Mouse (Mus musculus) liver, embryonic 15.5 days (tissue): ENCODE results near the gene Teddm2. TPM values are rescaled to one million over a fixed set of nuclear protein-coding genes. Genes with fewer than 3 reads are reported as not detected.

ENCODE experiments used
- ATAC-seq: fragments of 200-750 bp; cut with Nextera tagmentation; 2 replicates; pipeline ENCODE4 v1.8.0; 2017; ENCODE audit warnings: moderate number of reproducible peaks, mild to moderate bottlenecking, moderate library complexity; ENCODE audit not compliant: insufficient read depth
- H3K27ac ChIP-seq: fragments of 300-500 bp; sonication (generic); replicated peaks from 2 replicates; pipeline ENCODE4 v1.5.1; 2015; ENCODE audit warnings: mild to moderate bottlenecking, inconsistent platforms
- H3K27me3 ChIP-seq: fragments of 300-500 bp; sonication (generic); 2 replicates; pipeline ENCODE4 v1.6.1; 2015; ENCODE audit warnings: mild to moderate bottlenecking, inconsistent platforms
- H3K36me3 ChIP-seq: fragments of 300-500 bp; sonication (generic); replicated peaks from 2 replicates; pipeline ENCODE4 v1.6.1; 2015; ENCODE audit warnings: moderate library complexity, mild to moderate bottlenecking, inconsistent platforms
- H3K4me1 ChIP-seq: fragments of 300-500 bp; sonication (generic); replicated peaks from 2 replicates; pipeline ENCODE4 v1.6.1; 2015; ENCODE audit warnings: inconsistent platforms
- H3K4me2 ChIP-seq: fragments of 300-500 bp; sonication (generic); 2 replicates; pipeline ENCODE4 v1.6.1; 2015; ENCODE audit warnings: moderate library complexity, mild to moderate bottlenecking, inconsistent platforms
- H3K4me3 ChIP-seq: fragments of 300-500 bp; sonication (generic); replicated peaks from 2 replicates; pipeline ENCODE4 v1.5.1; 2015; ENCODE audit warnings: mild to moderate bottlenecking, inconsistent platforms
- H3K9ac ChIP-seq: fragments of 300-500 bp; sonication (generic); 2 replicates; pipeline ENCODE4 v1.6.1; 2015; ENCODE audit warnings: moderate library complexity, mild to moderate bottlenecking, inconsistent platforms
- H3K9me3 ChIP-seq: fragments of 300-500 bp; sonication (generic); replicated peaks from 2 replicates; pipeline ENCODE4 v1.6.1; 2016; ENCODE audit warnings: inconsistent platforms
- WGBS: fragments of 180-500 bp; shearing (Covaris S2); methylation state at CpG from one replicate; pipeline ENCODE4 v1.1.7; 2015; ENCODE audit warnings: mixed read lengths; ENCODE audit not compliant: insufficient replicate concordance; 5-methylcytosine and 5-hydroxymethylcytosine counted together
- polyA plus RNA-seq: library from polyadenylated mRNA; unstranded; fragments of >200 nt; fragmentation: Nextera tagmentation; extraction: Ambion mirVana; gene quantifications from 2 replicates; pipeline ENCODE4 v1.2.1, GENCODE M21; 2015

The Teddm2 gene
- polyA plus RNA-seq, 1 experiment from 2014 or later, result 0.55 TPM

DNA sequence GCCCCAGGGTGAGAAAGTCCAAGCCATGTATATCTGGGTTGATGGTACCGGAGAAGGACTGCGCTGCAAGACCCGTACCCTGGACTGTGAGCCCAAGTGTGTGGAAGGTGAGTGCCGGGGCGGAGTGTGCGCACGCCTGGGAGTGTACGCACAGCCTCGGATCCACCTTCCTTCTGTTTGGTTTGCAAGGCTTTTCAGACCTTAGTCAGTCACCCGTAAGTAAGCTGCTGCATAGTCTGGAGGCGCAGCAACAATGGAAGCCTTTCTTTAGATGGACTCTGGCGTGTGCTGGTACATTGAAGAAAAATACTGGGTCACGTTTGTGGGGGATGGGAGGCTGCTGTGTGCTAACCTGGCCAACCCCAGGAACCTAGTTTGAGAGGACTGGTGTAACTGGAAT lies 3.0 kb upstream of the Teddm2 start:
- Histone ChIP-seq H3K4me2 (peak overlapping the region; percentile 86; the same call in 1 of the 2 replicates), H3K36me3 (peaks cover 56% of the 10 kb centered on the region)

DNA sequence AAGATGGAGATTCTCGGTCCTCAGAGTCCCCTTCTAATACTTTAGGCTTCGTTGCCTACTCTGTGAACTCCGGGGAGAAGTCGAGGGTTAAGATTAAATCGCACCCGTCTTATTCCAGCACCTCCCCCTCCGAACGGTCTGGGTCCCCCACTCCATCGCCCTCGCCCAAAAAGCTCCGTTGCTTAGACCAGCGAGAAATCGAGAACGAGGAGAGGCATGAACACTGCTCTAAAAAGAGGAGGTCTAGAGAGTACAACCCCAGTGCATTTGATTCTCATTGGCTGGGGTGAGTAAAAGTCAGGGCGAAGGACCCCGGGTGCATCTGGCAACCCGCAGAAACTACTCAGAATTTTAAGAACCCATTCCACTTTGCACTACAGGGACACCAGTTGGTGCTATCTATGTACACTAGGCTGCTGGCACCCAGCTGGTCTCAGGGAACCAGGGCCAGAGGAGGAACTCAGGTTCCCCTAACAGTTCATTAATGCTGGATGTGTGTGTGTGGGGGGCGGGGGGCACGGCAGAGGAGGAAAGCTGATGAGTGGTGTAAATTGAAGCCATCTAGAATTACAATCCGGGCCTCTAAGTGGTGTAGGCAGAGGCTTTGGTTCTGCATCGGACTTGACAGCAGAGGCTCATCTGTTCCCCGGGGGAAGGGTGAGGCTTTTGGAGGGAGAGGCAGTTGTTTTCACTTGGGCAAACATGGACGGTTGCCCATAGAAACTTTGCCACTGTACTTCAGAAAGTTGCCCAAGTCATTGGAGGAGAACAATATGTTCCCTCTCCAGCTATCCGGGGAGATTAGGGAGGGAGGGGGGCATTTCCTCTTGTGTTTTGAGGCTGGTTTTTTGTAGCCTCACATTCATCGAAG lies 1.1 kb upstream of the Teddm2 start:
- Histone ChIP-seq H3K9me3 (no peaks in the 10 kb centered on the region), H3K4me1 (peaks cover 47% of the 10 kb centered on the region), H3K27ac (peak overlapping the region; percentile 100), H3K9ac (peak overlapping the region; percentile 94), H3K36me3 (peaks cover 37% of the 10 kb centered on the region), H3K4me3 (peak overlapping the region; percentile 92), H3K27me3 (no peaks in the 10 kb centered on the region), H3K4me2 (peak overlapping the region; percentile 86)
- ATAC-seq, result no peak
- WGBS, result 2% methylated on average over 25 of the region's 25 CpGs

More for the DNA sequence above, 3.0 kb upstream of the Teddm2 start:
- Histone ChIP-seq H3K9me3 (no peaks in the 10 kb centered on the region), H3K27ac (no peak overlapping the region), H3K4me1 (peaks cover 40% of the 10 kb centered on the region), H3K27me3 (no peaks in the 10 kb centered on the region), H3K4me3 (0 out of 2 replicates have a peak overlapping the region, but pooled peaks have one; percentile 7), H3K9ac (no peak overlapping the region)
- ATAC-seq, result no peak
- WGBS, result 88% methylated on average over 13 of the region's 13 CpGs

GRCm38 (mm10) chr1:153900381-153900780 lies 353 bp upstream of the Teddm2 start:
- peaks cover 47% of the 10 kb centered on the region for H3K4me1 ChIP-seq
- H3K27ac ChIP-seq, result peak overlapping the region; percentile 100
- peak overlapping the region; percentile 86 for H3K4me2 ChIP-seq
- peak overlapping the region; percentile 94 for H3K9ac ChIP-seq
- H3K9me3 ChIP-seq, result no peaks in the 10 kb centered on the region
- H3K27me3 ChIP-seq, result no peaks in the 10 kb centered on the region
- H3K36me3 ChIP-seq, result peaks cover 29% of the 10 kb centered on the region
- peak; percentile 37 for ATAC-seq
- H3K4me3 ChIP-seq, result peak overlapping the region; percentile 92
- WGBS, result 0% methylated on average over 36 of the region's 36 CpGs

- peak overlapping the region; percentile 86 for H3K4me2 ChIP-seq
- ATAC-seq, result no peak
- H3K27me3 ChIP-seq, result no peaks in the 10 kb centered on the region
- H3K4me1 ChIP-seq, result peaks cover 47% of the 10 kb centered on the region
- peaks cover 17% of the 10 kb centered on the region for H3K36me3 ChIP-seq
- WGBS, result 20% methylated on average over 22 of the region's 22 CpGs
- H3K4me3 ChIP-seq, result peak overlapping the region; percentile 92
- H3K27ac ChIP-seq, result peak overlapping the region; percentile 100
- H3K9ac ChIP-seq, result peak overlapping the region; percentile 94
- H3K9me3 ChIP-seq, result no peaks in the 10 kb centered on the region
These were observed 868 bp downstream of the Teddm2 start for GRCm38 (mm10) chr1:153898989-153899730.

DNA sequence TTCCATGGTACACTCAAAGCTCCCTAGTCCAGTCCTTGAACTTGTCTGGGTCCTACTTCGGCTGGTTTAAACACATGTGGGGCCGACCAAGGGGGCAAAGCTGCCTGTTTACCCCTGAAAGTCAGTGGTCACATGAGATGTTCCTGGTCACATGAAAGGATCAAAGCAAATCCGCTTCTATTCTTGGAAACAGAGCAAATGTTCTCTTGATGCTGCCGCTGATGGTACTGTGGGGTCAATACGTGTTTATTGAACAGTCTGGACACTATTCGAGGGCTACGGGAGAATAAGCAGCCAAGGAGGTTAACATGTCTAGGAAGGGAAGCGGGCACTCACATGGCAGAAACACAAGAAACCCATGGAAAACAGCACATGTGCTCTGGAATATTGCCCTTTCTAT lies 2.8 kb downstream of the Teddm2 start:
- H3K27me3 ChIP-seq, result no peaks in the 10 kb centered on the region
- 62% methylated on average over 8 of the region's 8 CpGs for WGBS

GRCm38 (mm10) chr1:153894979-153895378 lies 5.0 kb downstream of the Teddm2 start:
- H3K4me3 ChIP-seq, result no peak overlapping the region
- no peaks in the 10 kb centered on the region for H3K9me3 ChIP-seq
- H3K36me3 ChIP-seq, result no peaks in the 10 kb centered on the region
- H3K4me2 ChIP-seq, result no peak overlapping the region
- ATAC-seq, result no peak
- no peaks in the 10 kb centered on the region for H3K27me3 ChIP-seq
- H3K9ac ChIP-seq, result no peak overlapping the region
- WGBS, result 31% methylated on average over 5 of the region's 5 CpGs
- H3K4me1 ChIP-seq, result peaks cover 23% of the 10 kb centered on the region
- H3K27ac ChIP-seq, result no peak overlapping the region

More for the DNA sequence above, 2.8 kb downstream of the Teddm2 start:
- no peak overlapping the region for H3K4me3 ChIP-seq
- H3K4me1 ChIP-seq, result peaks cover 37% of the 10 kb centered on the region
- H3K9me3 ChIP-seq, result no peaks in the 10 kb centered on the region
- H3K9ac ChIP-seq, result no peak overlapping the region
- no peaks in the 10 kb centered on the region for H3K36me3 ChIP-seq
- ATAC-seq, result no peak
- no peak overlapping the region for H3K27ac ChIP-seq
- no peak overlapping the region for H3K4me2 ChIP-seq

GRCm38 (mm10) chr1:153894201-153894893 lies 5.7 kb downstream of the Teddm2 start:
- WGBS, result 30% methylated on average over 8 of the region's 8 CpGs
- H3K9me3 ChIP-seq, result no peaks in the 10 kb centered on the region

GRCm38 (mm10) chr1:153893746-153894145 lies 6.3 kb downstream of the Teddm2 start:
- H3K4me2 ChIP-seq, result no peak overlapping the region
- H3K9ac ChIP-seq, result no peak overlapping the region
- H3K9me3 ChIP-seq, result no peaks in the 10 kb centered on the region
- H3K27ac ChIP-seq, result no peak overlapping the region
- no peaks in the 10 kb centered on the region for H3K27me3 ChIP-seq
- no peak for ATAC-seq
- peaks cover 15% of the 10 kb centered on the region for H3K4me1 ChIP-seq
- 50% methylated on average over 2 of the region's 2 CpGs for WGBS
- H3K36me3 ChIP-seq, result no peaks in the 10 kb centered on the region
- no peak overlapping the region for H3K4me3 ChIP-seq

More at GRCm38 (mm10) chr1:153894201-153894893, 5.7 kb downstream of the Teddm2 start:
- no peak for ATAC-seq
- Histone ChIP-seq H3K27me3 (no peaks in the 10 kb centered on the region), H3K4me1 (peaks cover 21% of the 10 kb centered on the region), H3K4me3 (no peak overlapping the region), H3K9ac (no peak overlapping the region), H3K27ac (no peak overlapping the region), H3K4me2 (no peak overlapping the region), H3K36me3 (no peaks in the 10 kb centered on the region)

- no peaks in the 10 kb centered on the region for H3K4me1 ChIP-seq
- H3K36me3 ChIP-seq, result no peaks in the 10 kb centered on the region
- no peak within 1 kb of the TSS for H3K4me2 ChIP-seq
- 15% methylated on average over 4 of the region's 4 CpGs for WGBS
- ATAC-seq, result no peak
- no peak within 1 kb of the TSS for H3K27ac ChIP-seq
- H3K9ac ChIP-seq, result no peak within 1 kb of the TSS
- H3K4me3 ChIP-seq, result no peak within 1 kb of the TSS
- no peaks in the 10 kb centered on the region for H3K9me3 ChIP-seq
- no peaks in the 10 kb centered on the region for H3K27me3 ChIP-seq
These were observed 8.6 kb downstream of the Teddm2 start, which contains the start of gene Teddm1a for GRCm38 (mm10) chr1:153891442-153891841. Gene Teddm1a (plus strand): TSS chr1:153891742.

DNA sequence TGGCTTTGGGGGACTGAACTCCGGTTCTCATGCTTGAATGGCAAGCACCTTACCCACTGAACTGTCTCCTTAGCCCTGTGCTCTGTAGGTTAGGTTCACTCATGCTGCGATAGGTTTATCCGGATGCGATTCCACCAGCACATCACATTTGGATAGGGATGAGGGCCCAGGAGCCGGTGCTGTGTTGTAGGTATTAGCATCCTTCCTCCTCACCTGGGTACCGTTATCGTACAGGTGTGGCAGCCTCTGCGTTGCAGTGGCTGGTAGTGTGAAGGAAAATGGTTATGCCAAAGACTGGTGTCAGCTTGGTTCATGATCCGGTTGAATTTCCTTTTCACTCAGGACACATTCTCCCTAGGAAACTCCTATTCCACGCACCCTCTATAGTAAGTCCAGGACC lies 9.9 kb downstream of the Teddm2 start:
- H3K4me2 ChIP-seq, result no peak overlapping the region
- no peaks in the 10 kb centered on the region for H3K36me3 ChIP-seq
- H3K27me3 ChIP-seq, result no peaks in the 10 kb centered on the region
- H3K9me3 ChIP-seq, result no peaks in the 10 kb centered on the region
- H3K9ac ChIP-seq, result no peak overlapping the region
- H3K4me1 ChIP-seq, result no peaks in the 10 kb centered on the region
- no peak overlapping the region for H3K27ac ChIP-seq
- WGBS, result 76% methylated on average over 10 of the region's 10 CpGs
- ATAC-seq, result no peak
- no peak overlapping the region for H3K4me3 ChIP-seq
